Mouse (Mus musculus) hindbrain, embryonic 15.5 days (tissue): Measurements from ENCODE around the gene Acvr2a. TPM values are rescaled to one million over a fixed set of nuclear protein-coding genes. Genes with fewer than 3 reads are reported as not detected.

ENCODE experiments used
- ATAC-seq: fragments of 200-750 bp; cut with Nextera tagmentation; 2 replicates; pipeline ENCODE4 v1.8.0; 2017; ENCODE audit warnings: low read depth, moderate number of reproducible peaks, moderate TSS enrichment; ENCODE audit not compliant: low FRiP score
- H3K27ac ChIP-seq: fragments of 300-500 bp; sonication (generic); replicated peaks from 2 replicates; pipeline ENCODE4 v1.5.1; 2015; ENCODE audit warnings: mild to moderate bottlenecking, inconsistent platforms
- H3K27me3 ChIP-seq: fragments of 300-500 bp; sonication (generic); 2 replicates; pipeline ENCODE4 v1.6.1; 2015; ENCODE audit warnings: control low read depth, inconsistent platforms
- H3K36me3 ChIP-seq: fragments of 300-500 bp; sonication (generic); 2 replicates; pipeline ENCODE4 v1.6.1; 2015; ENCODE audit warnings: control low read depth, inconsistent platforms
- H3K4me1 ChIP-seq: fragments of 300-500 bp; sonication (generic); replicated peaks from 2 replicates; pipeline ENCODE4 v1.6.1; 2015; ENCODE audit warnings: control low read depth, inconsistent platforms
- H3K4me2 ChIP-seq: fragments of 300-500 bp; sonication (generic); 2 replicates; pipeline ENCODE4 v1.6.1; 2015; ENCODE audit warnings: moderate library complexity, mild to moderate bottlenecking, inconsistent platforms
- H3K4me3 ChIP-seq: fragments of 300-500 bp; sonication (generic); 2 replicates; pipeline ENCODE4 v1.5.1; 2015; ENCODE audit warnings: mild to moderate bottlenecking, inconsistent platforms
- H3K9ac ChIP-seq: fragments of 300-500 bp; sonication (generic); 2 replicates; pipeline ENCODE4 v1.6.1; 2015; ENCODE audit warnings: inconsistent platforms
- H3K9me3 ChIP-seq: fragments of 300-500 bp; sonication (generic); 2 replicates; pipeline ENCODE4 v1.6.1; 2016; ENCODE audit warnings: control low read depth, inconsistent platforms
- WGBS: fragments of 180-500 bp; shearing (Covaris S2); methylation state at CpG from one replicate; pipeline ENCODE4 v1.1.7; 2015; 5-methylcytosine and 5-hydroxymethylcytosine counted together
- polyA plus RNA-seq: library from polyadenylated mRNA; unstranded; fragments of >200 nt; fragmentation: Nextera tagmentation; extraction: Ambion mirVana; gene quantifications from 2 replicates; pipeline ENCODE4 v1.2.1, GENCODE M21; 2015

The Acvr2a gene
- polyA plus RNA-seq, 1 experiment from 2014 or later: 48.0 TPM

- no peak overlapping the region for H3K27ac ChIP-seq
- no peaks in the 10 kb centered on the region for H3K4me1 ChIP-seq
- H3K9ac ChIP-seq: no peak overlapping the region
- no peak for ATAC-seq
- H3K36me3 ChIP-seq: peaks cover 17% of the 10 kb centered on the region
- no peaks in the 10 kb centered on the region for H3K27me3 ChIP-seq
- WGBS: 53% methylated on average over 2 of the region's 2 CpGs
- H3K4me3 ChIP-seq: no peak overlapping the region
- H3K9me3 ChIP-seq: no peaks in the 10 kb centered on the region
- H3K4me2 ChIP-seq: no peak overlapping the region
These were observed 95.0 kb downstream of the Acvr2a start for GRCm38 (mm10) chr2:48908866-48909265.

GRCm38 (mm10) chr2:48914185-48914584 is 100.3 kb downstream of the Acvr2a start:
- Histone ChIP-seq H3K4me3 (no peak overlapping the region), H3K4me1 (no peaks in the 10 kb centered on the region), H3K27me3 (no peaks in the 10 kb centered on the region), H3K27ac (no peak overlapping the region), H3K9me3 (no peaks in the 10 kb centered on the region), H3K4me2 (no peak overlapping the region), H3K9ac (no peak overlapping the region), H3K36me3 (peaks cover 19% of the 10 kb centered on the region)
- WGBS: 81% methylated on average over 1 of the region's 1 CpGs
- ATAC-seq: no peak

GRCm38 (mm10) chr2:48915832-48916231 is 101.9 kb downstream of the Acvr2a start:
- no peaks in the 10 kb centered on the region for H3K4me1 ChIP-seq
- H3K4me2 ChIP-seq: no peak overlapping the region
- peaks cover 19% of the 10 kb centered on the region for H3K36me3 ChIP-seq
- ATAC-seq: no peak
- H3K27ac ChIP-seq: no peak overlapping the region
- no peaks in the 10 kb centered on the region for H3K9me3 ChIP-seq
- H3K4me3 ChIP-seq: no peak overlapping the region
- H3K9ac ChIP-seq: no peak overlapping the region
- no peaks in the 10 kb centered on the region for H3K27me3 ChIP-seq

- Histone ChIP-seq H3K4me2 (no peak overlapping the region), H3K9ac (no peak overlapping the region), H3K4me1 (no peaks in the 10 kb centered on the region), H3K4me3 (no peak overlapping the region), H3K27me3 (no peaks in the 10 kb centered on the region), H3K9me3 (no peaks in the 10 kb centered on the region), H3K27ac (no peak overlapping the region), H3K36me3 (peaks cover 15% of the 10 kb centered on the region)
- no peak for ATAC-seq
- WGBS: 98% methylated on average over 2 of the region's 2 CpGs
These were observed 121.1 kb downstream of the Acvr2a start for GRCm38 (mm10) chr2:48935058-48935457.

- H3K4me1 ChIP-seq: peaks cover 17% of the 10 kb centered on the region
- H3K9ac ChIP-seq: 0 out of 2 replicates have a peak overlapping the region, but pooled peaks have one; percentile 90
These were observed 133.9 kb downstream of the Acvr2a start for GRCm38 (mm10) chr2:48947761-48948160.

GRCm38 (mm10) chr2:48948841-48949584 is 135.1 kb downstream of the Acvr2a start, which contains the start of gene Mbd5:
Gene Mbd5 (plus strand): TSS chr2:48949508.
- no peaks in the 10 kb centered on the region for H3K36me3 ChIP-seq
- ATAC-seq: peak; percentile 99
- H3K27ac ChIP-seq: peak within 1 kb of the TSS; percentile 96
- peaks cover 17% of the 10 kb centered on the region for H3K4me1 ChIP-seq
- WGBS: under 1% methylated on average over 41 of the region's 49 CpGs
- peak within 1 kb of the TSS; percentile 77 for H3K4me2 ChIP-seq
- no peaks in the 10 kb centered on the region for H3K9me3 ChIP-seq
- H3K27me3 ChIP-seq: no peaks in the 10 kb centered on the region
- peak within 1 kb of the TSS; percentile 86 for H3K4me3 ChIP-seq
- H3K9ac ChIP-seq: peak within 1 kb of the TSS; percentile 90

More at GRCm38 (mm10) chr2:48947761-48948160, 133.9 kb downstream of the Acvr2a start:
- H3K36me3 ChIP-seq: no peaks in the 10 kb centered on the region
- 67% methylated on average over 3 of the region's 3 CpGs for WGBS
- no peak for ATAC-seq
- peak overlapping the region; percentile 86 for H3K4me3 ChIP-seq
- no peak overlapping the region for H3K27ac ChIP-seq
- peak overlapping the region; percentile 77 for H3K4me2 ChIP-seq
- no peaks in the 10 kb centered on the region for H3K9me3 ChIP-seq
- no peaks in the 10 kb centered on the region for H3K27me3 ChIP-seq

- no peaks in the 10 kb centered on the region for H3K9me3 ChIP-seq
- no peaks in the 10 kb centered on the region for H3K36me3 ChIP-seq
- peak overlapping the region; percentile 86 for H3K4me3 ChIP-seq
- peak overlapping the region; percentile 96 for H3K27ac ChIP-seq
- 0% methylated on average over 9 of the region's 9 CpGs for WGBS
- H3K4me2 ChIP-seq: peak overlapping the region; percentile 58
- peaks cover 17% of the 10 kb centered on the region for H3K4me1 ChIP-seq
- ATAC-seq: peak; percentile 76
- peak overlapping the region; percentile 71 for H3K9ac ChIP-seq
- no peaks in the 10 kb centered on the region for H3K27me3 ChIP-seq
These were observed 135.9 kb downstream of the Acvr2a start for GRCm38 (mm10) chr2:48949743-48950251.

GRCm38 (mm10) chr2:48950252-48950315 is 136.2 kb downstream of the Acvr2a start, which contains the start of gene Orc4:
Gene Orc4 (minus strand): TSS chr2:48950277.
- H3K9me3 ChIP-seq: no peaks in the 10 kb centered on the region
- 0% methylated on average over 2 of the region's 2 CpGs for WGBS
- no peak for ATAC-seq
- peak within 1 kb of the TSS; percentile 86 for H3K4me3 ChIP-seq
- H3K36me3 ChIP-seq: no peaks in the 10 kb centered on the region
- H3K4me1 ChIP-seq: peaks cover 17% of the 10 kb centered on the region
- no peaks in the 10 kb centered on the region for H3K27me3 ChIP-seq
- peak within 1 kb of the TSS; percentile 96 for H3K27ac ChIP-seq
- peak within 1 kb of the TSS; percentile 71 for H3K9ac ChIP-seq
- peak within 1 kb of the TSS; percentile 58 for H3K4me2 ChIP-seq

- H3K36me3 ChIP-seq: no peaks in the 10 kb centered on the region
- H3K4me3 ChIP-seq: peak overlapping the region; percentile 86
- peak overlapping the region; percentile 58 for H3K4me2 ChIP-seq
- H3K9ac ChIP-seq: peak overlapping the region; percentile 71
- no peak for ATAC-seq
- H3K27me3 ChIP-seq: no peaks in the 10 kb centered on the region
- H3K4me1 ChIP-seq: peaks cover 17% of the 10 kb centered on the region
- 6% methylated on average over 6 of the region's 6 CpGs for WGBS
- no peaks in the 10 kb centered on the region for H3K9me3 ChIP-seq
- H3K27ac ChIP-seq: peak overlapping the region; percentile 96
These were observed 136.5 kb downstream of the Acvr2a start for GRCm38 (mm10) chr2:48950316-48950880.

Other genes with a start within 250 kb of the Acvr2a start
- 35.2 and 36.5 TPM in 2 replicates for gene Mbd5, start 135.4 kb downstream of the Acvr2a start, polyA plus RNA-seq
- gene Orc4, start 136.2 kb downstream of the Acvr2a start, polyA plus RNA-seq: 83.6 and 85.5 TPM in 2 replicates